Comparison of ENCODE assay signal across 9 mouse cellular contexts in genomic region chr5:149152774-149153155, GRCm38 (mm10). TPM values are rescaled to one million over a fixed set of nuclear protein-coding genes. Genes with fewer than 3 reads are reported as not detected.
DNase-seq lines count a peak whose midpoint lies in the region; ATAC-seq and TF ChIP-seq lines count a peak whose summit lies in the region.
"Had no signal": no experiment of that assay in that cellular context is flagged by ENCODE, and none has a peak within 500 bp of the region (broad histone marks: within the 10 kb centered on the region; RNA-seq: fewer than 3 reads in every experiment).

No protein-coding gene starts in this region.

- peak overlapping the region; percentile 17; the same call in 1 of the 2 replicates for H3K4me3 ChIP-seq in heart, adult 2 months
- H3K4me3 ChIP-seq in lung, adult 2 months (replicated peaks; ENCODE audit: extremely low read depth, low read depth, low read length), result peak overlapping the region; percentile 22
- H3K4me3 ChIP-seq: neural tube, embryonic 12.5 days had no signal

- intact Hi-C loops in heart, adult 2 months (cut with DNase I), result no loop called here

- TF ChIP-seq CTCF in brain, embryonic 14.5 days (IDR thresholded peaks at IDR 0.05; ENCODE audit: borderline replicate concordance, extremely low read depth, insufficient read depth, insufficient read length), result no peak
- TF ChIP-seq CTCF in heart, adult 2 months (IDR thresholded peaks at IDR 0.05), result no peak
- TF ChIP-seq CTCF in lung, adult 2 months (IDR thresholded peaks at IDR 0.05; ENCODE audit: insufficient read depth, low read length), result no peak

- no peak; the same call in 1 of the 2 replicates for TF ChIP-seq EP300 in heart, adult 2 months (IDR thresholded peaks at IDR 0.05; ENCODE audit: insufficient read depth, low read depth, low read length)

- H3K27ac ChIP-seq in heart, adult 2 months, result peak overlapping the region; percentile 75
- H3K27ac ChIP-seq: neural tube, embryonic 12.5 days had no signal

- 28% methylated on average over 12 of the region's 12 CpGs for WGBS in heart, adult 2 months
- 42% methylated on average over 12 of the region's 12 CpGs for WGBS in lung, adult 2 months

- H3K36me3 ChIP-seq in heart, adult 2 months (ENCODE audit: control insufficient read depth, insufficient read depth, low read length), result no peaks in the 10 kb centered on the region
- H3K36me3 ChIP-seq: neural tube, embryonic 12.5 days had no signal

- no peak for ATAC-seq in frontal cortex, adult (ENCODE audit: low TSS enrichment)

- H3K79me2 ChIP-seq in heart, adult 2 months (replicated peaks; ENCODE audit: control insufficient read depth, insufficient read depth, low read length), result no peaks in the 10 kb centered on the region

- TF ChIP-seq POLR2A in brain, embryonic 14.5 days (IDR thresholded peaks at IDR 0.05; ENCODE audit: borderline replicate concordance, extremely low read depth, insufficient read depth, insufficient read length, poor library complexity, severe bottlenecking), result no peak
- TF ChIP-seq POLR2A in heart, adult 2 months (IDR thresholded peaks at IDR 0.05; ENCODE audit: insufficient read depth, low read depth, low read length), result no peak
- TF ChIP-seq POLR2A in lung, adult 2 months (IDR thresholded peaks at IDR 0.05; ENCODE audit: borderline replicate concordance, extremely low read depth, low read depth, low read length), result no peak

- H3K9ac ChIP-seq in heart, adult 2 months (ENCODE audit: low read depth, low read length), result peak overlapping the region; percentile 13
- H3K9ac ChIP-seq: neural tube, embryonic 12.5 days had no signal

- peaks cover 1% of the 10 kb centered on the region; the same call in 1 of the 2 replicates for H3K4me1 ChIP-seq in heart, adult 2 months (ENCODE audit: control insufficient read depth, insufficient read depth, low read length)
- no peaks in the 10 kb centered on the region for H3K4me1 ChIP-seq in lung, adult 2 months (ENCODE audit: control insufficient read depth, insufficient read depth, low read length)

- DNase-seq in gastrocnemius, adult 18-20 months (ENCODE audit: low spot score), result peak; percentile 63
- DNase-seq in gastrocnemius, postnatal 4 days (ENCODE audit: low spot score in 2 of 2), result no peak
- peak; percentile 15 for DNase-seq in brain, embryonic 14.5 days (ENCODE audit: low read depth)
- peak in 1 of 2 experiments; percentile 60 for DNase-seq in heart, adult 2 months
- DNase-seq in lung, adult 2 months, result no peak
- no peak for DNase-seq in right cerebral cortex, postnatal 25 days
- DNase-seq in Muller cell, postnatal 12 days (ENCODE audit: inconsistent ontology term), result no peak

- H3K27me3 ChIP-seq in heart, adult 2 months (ENCODE audit: control insufficient read depth, insufficient read depth, low read length), result no peaks in the 10 kb centered on the region
- H3K27me3 ChIP-seq: neural tube, embryonic 12.5 days had no signal

RNA-seq across cellular contexts. Expression of gene Uspl1, which starts 31.4 kb away (rescaled TPM):
- 10 to 100 TPM; 27.4 to 30.9 TPM for total RNA-seq in gastrocnemius, adult 18-20 months (2021)
- total RNA-seq in gastrocnemius, postnatal 4 days (2021), result 10 to 100 TPM; 27.4 to 32.3 TPM
- 29.2 and 38.7 TPM in 2 replicates for polyA plus RNA-seq in brain, embryonic 14.5 days (2012; rRNA removed)
- total RNA-seq in heart, adult 2 months (2021), result 10 to 100 TPM; 17.5 to 21.0 TPM
- polyA plus RNA-seq in heart, adult 2 months (2012; rRNA removed), result 7.4 and 13.4 TPM in 2 replicates
- 6.2 and 10.5 TPM in 2 replicates for polyA plus RNA-seq in lung, adult 2 months (2012; rRNA removed)

RNA-seq across cellular contexts. Expression of gene Hmgb1, which starts 31.5 kb away (rescaled TPM):
- total RNA-seq in gastrocnemius, adult 18-20 months (2021), result 100 to 1,000 TPM; 100 to 119 TPM
- 100 to 1,000 TPM; 233 to 278 TPM for total RNA-seq in gastrocnemius, postnatal 4 days (2021)
- polyA plus RNA-seq in brain, embryonic 14.5 days (2012; rRNA removed), result 268 and 316 TPM in 2 replicates
- 100 to 1,000 TPM in 1 of 2 experiments, 10 to 100 TPM in 1; 88.9 to 103 TPM for total RNA-seq in heart, adult 2 months (2021)
- 23.7 and 42.4 TPM in 2 replicates for polyA plus RNA-seq in heart, adult 2 months (2012; rRNA removed)
- 34.7 and 38.2 TPM in 2 replicates for polyA plus RNA-seq in lung, adult 2 months (2012; rRNA removed)

Comparison
In these comparisons a context has a peak if more than half of its experiments do, and no peak if none do; other contexts are left out.
1. DNase-seq: peak in gastrocnemius, adult 18-20 months (single experiment) and brain, embryonic 14.5 days (single experiment); none in gastrocnemius, postnatal 4 days (0 of 2), lung, adult 2 months (single experiment), right cerebral cortex, postnatal 25 days (single experiment) and Muller cell, postnatal 12 days (single experiment).